Mouse (Mus musculus) cerebellum, adult (tissue): ENCODE results near the gene Mab21l1.

Experiments
- ATAC-seq: cut with Nextera tagmentation; 2 replicates; pipeline ENCODE4 v1.9.2; 2017; ENCODE audit warnings: mild to moderate bottlenecking, moderate library complexity, mixed read lengths; ENCODE audit not compliant: insufficient number of reproducible peaks, low FRiP score, low TSS enrichment

Gene Mab21l1

DNA sequence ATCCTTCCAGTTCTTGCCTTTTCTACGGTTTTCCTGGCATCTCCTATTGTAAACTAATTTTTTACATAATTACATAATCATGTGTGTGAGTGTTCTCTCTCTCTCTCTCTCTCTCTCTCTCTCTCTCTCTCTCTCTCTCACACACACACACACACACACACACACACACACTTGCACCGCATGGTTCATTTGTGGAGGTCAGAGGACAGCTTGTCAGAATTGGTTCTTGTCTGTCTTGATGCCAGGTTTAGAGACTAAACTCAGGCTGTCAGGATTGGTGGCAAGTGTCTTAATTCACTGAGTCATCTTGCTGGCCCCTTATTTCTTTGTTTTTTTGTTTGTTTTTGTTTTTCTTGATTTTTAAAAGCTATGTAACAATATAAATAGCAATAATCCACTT lies 12.5 kb downstream of the Mab21l1 start:
- no peak for ATAC-seq

GRCm38 (mm10) chr3:55814993-55815625 lies 32.8 kb downstream of the Mab21l1 start:
- ATAC-seq: no peak

DNA sequence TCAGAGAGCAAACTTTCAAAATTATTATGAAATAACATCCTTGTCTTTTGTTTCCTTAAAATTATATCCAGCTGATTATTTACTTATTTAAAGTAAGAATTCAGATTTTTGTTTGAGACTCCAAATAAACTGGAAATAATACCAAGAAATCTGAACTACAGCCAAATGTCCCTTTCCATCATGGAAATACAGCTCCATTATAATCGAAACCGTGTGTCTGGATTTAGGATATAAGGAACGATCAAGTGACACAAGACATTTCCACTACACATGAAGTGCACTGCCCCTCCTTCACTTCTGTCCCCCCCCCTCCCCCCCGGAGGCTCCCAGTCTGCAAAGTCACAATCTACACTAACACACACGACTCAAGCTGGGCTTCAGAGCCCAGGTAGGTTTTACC lies 33.8 kb downstream of the Mab21l1 start:
- no peak for ATAC-seq

DNA sequence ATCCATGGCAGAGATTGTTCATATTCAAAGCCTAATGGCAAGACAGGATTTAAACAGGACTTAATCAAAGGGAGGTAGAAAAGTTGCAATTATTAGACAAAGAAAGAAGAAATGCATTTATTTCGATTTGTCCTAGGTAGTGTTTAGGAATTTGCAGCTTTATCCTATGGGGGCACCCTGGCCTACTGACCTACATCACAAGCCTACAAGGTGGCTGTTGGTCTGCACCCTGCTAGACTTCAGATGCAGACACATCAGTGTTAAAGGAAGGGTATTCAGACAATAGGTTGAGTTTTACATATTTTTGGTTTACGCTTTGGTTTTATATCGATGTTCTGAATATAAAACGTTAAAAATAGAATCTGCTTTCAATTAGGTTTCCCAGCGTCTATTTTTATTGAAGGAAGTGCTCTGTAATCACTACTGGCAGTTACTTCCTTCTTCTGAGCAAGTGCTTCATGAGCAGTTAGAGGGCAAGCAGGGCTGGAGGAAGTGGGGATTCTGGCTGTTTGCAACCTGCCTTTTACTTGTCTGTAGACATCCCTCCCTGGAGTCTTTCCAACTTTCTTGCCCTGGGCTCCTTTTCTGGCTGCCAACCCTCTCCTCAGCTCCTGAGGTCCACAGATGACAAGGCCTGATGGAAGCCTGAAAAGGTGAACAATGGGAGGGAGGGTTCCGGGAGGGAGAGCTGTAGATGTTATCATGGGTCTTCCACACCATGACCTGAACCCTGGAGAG lies 34.5 kb downstream of the Mab21l1 start:
- peak; percentile 66 for ATAC-seq

GRCm38 (mm10) chr3:55818082-55818481 lies 35.8 kb downstream of the Mab21l1 start:
- no peak for ATAC-seq

GRCm38 (mm10) chr3:55819598-55819997 lies 37.3 kb downstream of the Mab21l1 start:
- no peak for ATAC-seq

- no peak for ATAC-seq
These were observed 42.6 kb downstream of the Mab21l1 start for GRCm38 (mm10) chr3:55824864-55825263.

DNA sequence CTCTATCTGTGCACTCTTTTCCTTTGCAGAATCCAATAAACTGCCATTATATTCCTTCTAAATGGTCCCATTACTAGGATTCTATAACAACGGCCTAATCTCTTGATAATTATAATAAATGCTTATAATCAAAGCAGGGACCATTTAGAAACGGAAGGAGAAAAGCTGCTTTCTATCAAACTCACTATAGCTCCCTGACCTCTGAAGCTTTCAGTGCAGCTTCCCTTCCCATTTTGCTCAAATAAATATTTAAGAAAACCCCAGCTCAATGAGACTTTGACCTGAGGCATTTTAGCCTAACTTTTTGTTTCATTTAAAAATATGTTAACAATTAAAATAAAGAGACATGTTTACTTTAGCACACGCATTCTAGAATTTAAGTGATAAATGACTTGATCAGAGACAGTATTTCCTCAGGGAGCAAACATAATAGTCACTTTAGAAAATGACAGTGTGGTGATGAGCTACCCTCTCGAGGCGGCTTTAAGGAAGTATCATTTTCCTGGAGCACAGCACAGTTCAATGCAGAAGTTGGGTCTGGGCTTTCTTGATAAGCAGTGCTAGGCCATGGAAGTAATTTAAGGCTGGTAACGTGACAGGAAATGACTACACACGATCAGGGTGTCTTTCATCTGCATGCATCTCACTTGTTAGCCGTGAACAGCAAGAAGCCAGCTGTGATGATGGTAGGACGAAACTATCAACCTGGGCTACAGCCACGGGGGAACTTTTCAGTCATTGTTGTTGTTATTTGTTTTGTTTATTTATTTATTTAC lies 46.4 kb downstream of the Mab21l1 start:
- no peak for ATAC-seq

GRCm38 (mm10) chr3:55830226-55830625 lies 47.9 kb downstream of the Mab21l1 start:
- no peak for ATAC-seq
